Mouse (Mus musculus): ENCODE measurements around the gene Krtap19-1. TPM values are rescaled to one million over a fixed set of nuclear protein-coding genes. Genes with fewer than 3 reads are reported as not detected.

The Krtap19-1 gene
- not detected in 2 replicates for polyA plus RNA-seq (2012; rRNA removed)

DNA sequence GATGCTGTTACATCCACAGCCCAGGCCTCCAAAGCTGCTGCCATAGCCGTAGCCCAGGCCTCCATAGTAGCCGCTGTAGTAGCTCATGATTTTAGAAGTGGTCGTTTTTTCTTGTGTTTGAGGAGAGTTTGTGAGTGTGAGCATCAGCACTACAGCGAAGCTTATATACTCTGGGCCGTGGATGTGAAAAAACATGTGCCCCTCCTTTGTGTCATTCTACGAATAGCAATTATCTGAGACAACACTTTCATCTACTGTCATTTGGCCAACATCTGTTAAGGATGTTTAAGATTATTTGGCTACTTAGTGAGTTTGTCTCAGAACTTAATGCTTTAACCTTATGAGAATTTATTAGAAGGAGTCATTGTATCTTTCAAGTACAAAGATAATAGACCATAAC, at the start of gene Krtap19-1:
Gene Krtap19-1, minus strand, starts transcription at position 101 of the 400 bp plus-strand sequence.
- no peaks in the 10 kb centered on the region for H3K36me3 ChIP-seq (ENCODE audit: control insufficient read depth, insufficient read depth, low read length)
- 90% methylated on average over 6 of the region's 6 CpGs for WGBS
- no peak for DNase-seq
- H3K4me3 ChIP-seq (ENCODE audit: insufficient read depth, low read depth, low read length): no peak within 1 kb of the TSS
- TF ChIP-seq POLR2A (IDR thresholded peaks at IDR 0.05; ENCODE audit: low read depth, low read length): no peak
- TF ChIP-seq CTCF (conservative IDR thresholded peaks at IDR 0.05; ENCODE audit: insufficient read depth, insufficient read length, low read depth, low read length): no peak
- H3K27me3 ChIP-seq (replicated peaks; ENCODE audit: control insufficient read depth, insufficient read depth, low read length): no peaks in the 10 kb centered on the region
- no peaks in the 10 kb centered on the region for H3K4me1 ChIP-seq (ENCODE audit: control insufficient read depth, insufficient read depth, low read length)
- H3K27ac ChIP-seq (ENCODE audit: insufficient read depth, low read depth, low read length): no peak within 1 kb of the TSS

DNA sequence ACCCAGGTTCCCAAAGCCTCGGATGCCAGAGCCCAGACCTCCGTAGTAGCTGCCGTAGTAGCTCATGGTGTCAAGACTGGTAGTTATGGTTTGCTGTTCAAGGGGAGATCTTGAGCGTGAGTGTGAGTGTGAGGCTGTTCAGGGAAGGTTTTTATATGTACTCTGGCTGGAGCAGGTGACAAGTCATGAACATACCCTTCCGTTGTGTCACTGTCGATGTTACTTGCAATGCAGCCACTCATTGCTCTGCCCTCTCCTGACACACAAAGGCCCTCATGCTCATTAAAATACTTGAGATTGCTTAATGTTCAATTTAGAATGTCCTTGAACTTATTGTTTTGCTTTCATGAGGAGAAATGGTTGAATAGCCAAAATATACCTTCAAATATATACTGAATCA, 27.1 kb upstream of the Krtap19-1 start, which contains the start of gene Krtap19-5:
Gene Krtap19-5, minus strand, starts transcription at position 101 of the 400 bp plus-strand sequence.
- Histone ChIP-seq H3K36me3 (ENCODE audit: control insufficient read depth, insufficient read depth, low read length) (no peaks in the 10 kb centered on the region), H3K27me3 (replicated peaks; ENCODE audit: control insufficient read depth, insufficient read depth, low read length) (no peaks in the 10 kb centered on the region), H3K4me1 (ENCODE audit: control insufficient read depth, insufficient read depth, low read length) (no peaks in the 10 kb centered on the region), H3K4me3 (ENCODE audit: insufficient read depth, low read depth, low read length) (no peak within 1 kb of the TSS), H3K27ac (ENCODE audit: insufficient read depth, low read depth, low read length) (no peak within 1 kb of the TSS)
- WGBS: 94% methylated on average over 6 of the region's 6 CpGs
- no peak for TF ChIP-seq CTCF (conservative IDR thresholded peaks at IDR 0.05; ENCODE audit: insufficient read depth, insufficient read length, low read depth, low read length)
- TF ChIP-seq POLR2A (IDR thresholded peaks at IDR 0.05; ENCODE audit: low read depth, low read length): no peak
- no peak for DNase-seq

DNA sequence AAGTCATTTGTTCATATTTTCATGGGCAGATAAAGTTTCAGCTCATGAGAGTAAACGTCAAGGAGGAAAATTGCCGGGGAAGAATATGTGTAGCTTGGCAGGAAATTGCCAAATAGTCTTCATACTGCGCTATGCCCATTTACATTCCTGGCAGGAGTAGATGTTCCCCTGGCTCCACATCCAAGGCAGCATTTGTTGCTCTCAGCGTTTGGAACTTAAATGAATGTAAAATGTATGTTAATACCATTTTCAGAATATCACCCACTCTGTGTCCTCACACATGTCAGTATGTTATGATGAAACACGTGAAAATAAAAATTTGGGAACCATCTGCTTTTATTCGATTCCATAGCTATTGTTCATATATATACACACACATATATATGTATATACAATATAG, 17.7 kb upstream of the Krtap19-1 start:
- H3K4me1 ChIP-seq (ENCODE audit: control insufficient read depth, insufficient read depth, low read length): no peaks in the 10 kb centered on the region
- no peaks in the 10 kb centered on the region for H3K36me3 ChIP-seq (ENCODE audit: control insufficient read depth, insufficient read depth, low read length)
- WGBS: 82% methylated on average over 6 of the region's 6 CpGs
- H3K4me3 ChIP-seq (ENCODE audit: insufficient read depth, low read depth, low read length): no peak overlapping the region
- H3K27ac ChIP-seq (ENCODE audit: insufficient read depth, low read depth, low read length): no peak overlapping the region
- H3K27me3 ChIP-seq (replicated peaks; ENCODE audit: control insufficient read depth, insufficient read depth, low read length): no peaks in the 10 kb centered on the region
- no peak for TF ChIP-seq CTCF (conservative IDR thresholded peaks at IDR 0.05; ENCODE audit: insufficient read depth, insufficient read length, low read depth, low read length)
- TF ChIP-seq POLR2A (IDR thresholded peaks at IDR 0.05; ENCODE audit: low read depth, low read length): no peak
- DNase-seq: no peak

DNA sequence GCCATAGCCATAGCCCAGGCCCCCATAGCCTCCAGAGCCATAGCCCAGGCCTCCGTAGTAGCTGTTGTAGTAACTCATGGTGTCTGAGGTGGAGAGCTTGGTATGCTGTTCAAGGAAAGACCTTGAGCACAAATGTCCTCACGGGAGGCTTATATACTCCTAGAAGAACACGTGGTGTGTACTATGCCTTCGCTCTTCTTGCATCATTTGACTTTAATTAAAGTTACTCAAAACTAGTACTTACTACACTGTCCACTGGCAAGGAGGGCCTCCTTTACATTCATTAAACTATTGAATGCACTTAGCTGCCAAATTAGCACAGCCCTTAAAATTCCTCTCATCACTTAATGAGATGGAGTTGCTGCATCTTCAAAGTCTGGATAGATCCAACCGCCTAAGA, 15.8 kb upstream of the Krtap19-1 start, which contains the start of gene Krtap19-4:
Gene Krtap19-4, minus strand, starts transcription at position 101 of the 400 bp plus-strand sequence.
- Histone ChIP-seq H3K4me1 (ENCODE audit: control insufficient read depth, insufficient read depth, low read length) (no peaks in the 10 kb centered on the region), H3K4me3 (ENCODE audit: insufficient read depth, low read depth, low read length) (no peak within 1 kb of the TSS), H3K27me3 (replicated peaks; ENCODE audit: control insufficient read depth, insufficient read depth, low read length) (no peaks in the 10 kb centered on the region), H3K36me3 (ENCODE audit: control insufficient read depth, insufficient read depth, low read length) (no peaks in the 10 kb centered on the region), H3K27ac (ENCODE audit: insufficient read depth, low read depth, low read length) (no peak within 1 kb of the TSS)
- TF ChIP-seq CTCF (conservative IDR thresholded peaks at IDR 0.05; ENCODE audit: insufficient read depth, insufficient read length, low read depth, low read length): no peak
- no peak for TF ChIP-seq POLR2A (IDR thresholded peaks at IDR 0.05; ENCODE audit: low read depth, low read length)
- no peak for DNase-seq
- 92% methylated on average over 5 of the region's 5 CpGs for WGBS

DNA sequence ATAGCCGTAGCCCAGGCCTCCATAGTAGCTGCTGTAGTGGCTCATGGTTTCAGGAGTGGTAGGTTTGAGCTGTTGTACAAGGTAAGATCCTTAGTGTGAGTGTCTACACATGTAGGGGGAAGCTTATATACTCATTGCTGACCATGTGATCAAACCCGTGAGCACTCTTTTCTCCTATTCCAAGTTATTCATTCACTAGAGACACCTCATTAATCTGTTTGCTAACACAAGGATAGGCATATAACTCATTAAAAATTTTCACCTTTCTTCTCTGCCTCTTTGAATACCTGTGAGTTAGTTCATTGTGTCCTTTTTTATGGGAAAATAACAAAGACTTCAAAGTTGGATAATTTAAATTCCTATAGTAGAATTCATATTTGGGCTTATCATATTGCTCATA, 8.7 kb upstream of the Krtap19-1 start, which contains the start of gene Krtap19-3:
Gene Krtap19-3, minus strand, starts transcription at position 101 of the 400 bp plus-strand sequence.
- no peak for TF ChIP-seq POLR2A (IDR thresholded peaks at IDR 0.05; ENCODE audit: low read depth, low read length)
- no peak for TF ChIP-seq CTCF (conservative IDR thresholded peaks at IDR 0.05; ENCODE audit: insufficient read depth, insufficient read length, low read depth, low read length)
- no peak for DNase-seq
- WGBS: 69% methylated on average over 2 of the region's 2 CpGs
- no peak within 1 kb of the TSS for H3K4me3 ChIP-seq (ENCODE audit: insufficient read depth, low read depth, low read length)
- no peaks in the 10 kb centered on the region for H3K36me3 ChIP-seq (ENCODE audit: control insufficient read depth, insufficient read depth, low read length)
- H3K27ac ChIP-seq (ENCODE audit: insufficient read depth, low read depth, low read length): no peak within 1 kb of the TSS
- H3K27me3 ChIP-seq (replicated peaks; ENCODE audit: control insufficient read depth, insufficient read depth, low read length): no peaks in the 10 kb centered on the region
- H3K4me1 ChIP-seq (ENCODE audit: control insufficient read depth, insufficient read depth, low read length): no peaks in the 10 kb centered on the region

DNA sequence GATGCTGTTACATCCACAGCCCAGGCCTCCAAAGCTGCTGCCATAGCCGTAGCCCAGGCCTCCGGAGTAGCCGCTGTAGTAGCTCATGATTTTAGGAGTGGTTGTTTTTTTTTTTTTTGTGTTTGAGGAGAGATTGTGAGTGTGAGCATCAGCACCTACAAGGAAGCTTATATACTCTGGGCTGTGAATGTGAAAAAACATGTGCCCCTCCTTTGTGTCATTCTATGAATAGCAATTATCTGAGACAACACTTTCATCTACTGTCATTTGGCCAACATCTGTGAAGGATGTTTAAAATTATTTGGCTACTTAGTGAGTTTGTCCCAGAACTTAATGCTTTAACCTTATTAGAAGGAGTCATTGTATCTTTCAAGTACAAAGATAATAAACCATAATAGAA, 5.0 kb upstream of the Krtap19-1 start, which contains the start of gene Krtap19-2:
Gene Krtap19-2, minus strand, starts transcription at position 101 of the 400 bp plus-strand sequence.
- Histone ChIP-seq H3K4me1 (ENCODE audit: control insufficient read depth, insufficient read depth, low read length) (no peaks in the 10 kb centered on the region), H3K36me3 (ENCODE audit: control insufficient read depth, insufficient read depth, low read length) (no peaks in the 10 kb centered on the region), H3K27ac (ENCODE audit: insufficient read depth, low read depth, low read length) (no peak within 1 kb of the TSS), H3K27me3 (replicated peaks; ENCODE audit: control insufficient read depth, insufficient read depth, low read length) (no peaks in the 10 kb centered on the region), H3K4me3 (ENCODE audit: insufficient read depth, low read depth, low read length) (no peak within 1 kb of the TSS)
- 95% methylated on average over 3 of the region's 3 CpGs for WGBS
- no peak for TF ChIP-seq CTCF (conservative IDR thresholded peaks at IDR 0.05; ENCODE audit: insufficient read depth, insufficient read length, low read depth, low read length)
- no peak for TF ChIP-seq POLR2A (IDR thresholded peaks at IDR 0.05; ENCODE audit: low read depth, low read length)
- no peak for DNase-seq

DNA sequence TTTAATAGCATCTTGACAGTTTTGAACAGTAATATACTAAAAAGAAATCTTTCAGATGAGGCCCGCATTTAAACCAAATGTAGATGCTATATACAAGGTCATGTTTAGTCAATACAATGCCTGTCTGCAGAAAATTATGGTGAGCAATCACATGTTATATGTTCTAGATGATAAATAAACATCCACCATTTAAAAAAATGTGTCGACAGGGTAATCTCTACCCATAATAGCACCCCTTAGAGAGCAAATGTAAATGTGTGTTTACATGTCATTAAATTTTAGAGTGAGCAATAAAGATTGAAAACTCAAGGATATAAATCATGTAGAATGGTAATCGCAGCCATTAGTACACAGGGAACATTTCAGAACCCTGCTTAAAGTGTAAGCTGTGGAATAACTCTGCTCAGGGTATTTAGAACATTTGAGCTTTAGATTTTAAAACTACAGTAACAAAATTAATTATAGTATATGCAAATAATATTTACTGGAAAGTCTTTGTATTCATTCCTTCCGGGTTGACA, 4.3 kb downstream of the Krtap19-1 start:
- Histone ChIP-seq H3K4me3 (ENCODE audit: insufficient read depth, low read depth, low read length) (no peak overlapping the region), H3K4me1 (ENCODE audit: control insufficient read depth, insufficient read depth, low read length) (no peaks in the 10 kb centered on the region), H3K36me3 (ENCODE audit: control insufficient read depth, insufficient read depth, low read length) (no peaks in the 10 kb centered on the region), H3K27me3 (replicated peaks; ENCODE audit: control insufficient read depth, insufficient read depth, low read length) (no peaks in the 10 kb centered on the region), H3K27ac (ENCODE audit: insufficient read depth, low read depth, low read length) (no peak overlapping the region)
- no peak for DNase-seq
- TF ChIP-seq CTCF (conservative IDR thresholded peaks at IDR 0.05; ENCODE audit: insufficient read depth, insufficient read length, low read depth, low read length) (no peak), POLR2A (IDR thresholded peaks at IDR 0.05; ENCODE audit: low read depth, low read length) (no peak)
- WGBS: 54% methylated on average over 4 of the region's 4 CpGs

Data from kidney, adult 2 months (tissue).